Mouse (Mus musculus): ENCODE results near the gene Prrg2. TPM values are rescaled to one million over a fixed set of nuclear protein-coding genes. Genes with fewer than 3 reads are reported as not detected.
"Not testable (repeated sequence)": the region's sequence is repeated elsewhere in the genome, so short reads cannot be mapped to it uniquely, and the experiment has no call there.

The Prrg2 gene
- polyA plus RNA-seq (2012; rRNA removed), result 27.3 and 27.9 TPM in 2 replicates

DNA sequence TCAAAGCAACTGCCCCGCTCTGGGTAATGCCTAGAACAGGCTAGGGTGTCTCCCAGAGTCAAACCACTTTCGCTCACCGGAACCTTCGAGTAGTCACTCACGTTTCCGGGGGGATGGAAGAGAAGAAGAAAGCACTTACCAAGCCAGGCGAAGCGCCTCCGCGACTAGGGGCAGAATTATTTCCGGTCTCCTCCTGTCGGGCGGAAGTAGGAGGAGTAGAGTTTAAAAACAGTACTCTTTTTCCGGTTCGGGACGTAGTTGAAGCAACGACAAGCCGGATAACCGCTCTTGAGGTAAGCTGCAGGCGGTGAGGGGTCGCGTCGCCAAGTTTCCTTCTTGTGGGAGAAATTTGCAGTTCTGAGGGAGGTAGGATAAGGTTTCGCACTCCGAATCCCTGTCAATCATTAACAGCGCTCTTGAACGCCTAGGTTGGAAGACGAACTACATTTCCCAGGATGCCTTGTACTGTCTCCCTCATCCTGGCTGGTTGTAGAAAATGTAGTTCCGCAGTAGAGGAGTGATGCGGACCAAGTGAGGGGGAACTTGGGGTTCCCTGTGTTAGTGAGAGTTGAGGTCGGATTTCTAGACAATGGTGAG is at the start of gene Prrg2, which contains the start of gene Nosip:
Prrg2 (minus strand) TSS at position 439 of the 597 bp plus-strand sequence.
Nosip (plus strand) TSS at position 191 of the 597 bp plus-strand sequence.
- no peaks in the 10 kb centered on the region for H3K36me3 ChIP-seq (ENCODE audit: control insufficient read depth, insufficient read depth, low read length)
- H3K4me1 ChIP-seq (ENCODE audit: control insufficient read depth, insufficient read depth, low read length), result peaks cover 15% of the 10 kb centered on the region
- H3K27me3 ChIP-seq (ENCODE audit: control insufficient read depth, insufficient read depth, low read length), result no peaks in the 10 kb centered on the region
- peak within 1 kb of the TSS; percentile 98 for H3K27ac ChIP-seq (ENCODE audit: control insufficient read depth, insufficient read depth, low read depth, low read length)
- TF ChIP-seq CTCF (IDR thresholded peaks at IDR 0.05; ENCODE audit: control insufficient read depth, insufficient read depth, insufficient replicate concordance, low read depth, low read length), result no peak
- peak; percentile 65 for TF ChIP-seq POLR2A (IDR thresholded peaks at IDR 0.05; ENCODE audit: control insufficient read depth, low read depth, low read length)
- peak within 1 kb of the TSS; percentile 99 for H3K4me3 ChIP-seq (ENCODE audit: control insufficient read depth, low read depth, low read length)

DNA sequence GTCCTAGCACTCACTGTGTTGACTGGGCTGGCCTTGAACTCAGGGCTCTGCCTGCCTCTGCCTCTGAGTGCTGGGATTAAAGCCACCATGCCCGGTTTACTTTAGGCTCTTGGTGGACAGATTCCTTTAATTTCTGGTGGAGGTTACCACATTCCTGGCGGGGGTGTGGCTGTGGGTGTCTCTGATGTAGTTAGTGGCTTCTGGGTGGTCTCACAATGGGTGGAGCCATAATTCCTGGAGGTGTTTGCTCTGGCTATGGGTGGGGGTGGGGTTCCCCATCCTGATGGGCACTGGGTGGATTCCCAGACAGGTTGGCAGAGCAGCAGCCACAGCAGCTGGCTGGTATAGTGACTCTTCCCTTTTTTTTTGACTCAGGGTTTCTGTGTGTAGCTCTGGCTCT is 49.5 kb upstream of the Prrg2 start:
- Histone ChIP-seq H3K27me3 (ENCODE audit: control insufficient read depth, insufficient read depth, low read length) (no peaks in the 10 kb centered on the region), H3K4me3 (ENCODE audit: control insufficient read depth, low read depth, low read length) (no peak overlapping the region), H3K27ac (ENCODE audit: control insufficient read depth, insufficient read depth, low read depth, low read length) (no peak overlapping the region), H3K4me1 (ENCODE audit: control insufficient read depth, insufficient read depth, low read length) (no peaks in the 10 kb centered on the region), H3K36me3 (ENCODE audit: control insufficient read depth, insufficient read depth, low read length) (no peaks in the 10 kb centered on the region)
- TF ChIP-seq POLR2A (IDR thresholded peaks at IDR 0.05; ENCODE audit: control insufficient read depth, low read depth, low read length) (no peak), CTCF (IDR thresholded peaks at IDR 0.05; ENCODE audit: control insufficient read depth, insufficient read depth, insufficient replicate concordance, low read depth, low read length) (no peak)

DNA sequence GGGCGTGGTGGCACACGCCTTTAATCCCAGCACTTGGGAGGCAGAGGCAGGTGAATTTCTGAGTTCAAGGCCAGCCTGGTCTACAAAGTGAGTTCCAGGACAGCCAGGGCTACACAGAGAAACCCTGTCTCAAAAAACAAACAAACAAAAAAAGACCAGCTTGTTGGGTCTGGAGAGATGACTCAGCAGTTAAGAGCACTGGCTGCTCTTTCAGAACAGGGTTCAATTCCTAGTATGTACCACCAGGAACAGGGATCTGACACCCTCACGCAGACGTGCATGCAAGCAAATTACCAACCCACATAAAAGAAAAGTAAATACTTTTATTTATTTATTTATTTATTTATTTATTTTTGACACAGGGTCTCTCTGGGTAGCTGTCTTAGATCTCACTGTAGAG is 47.6 kb upstream of the Prrg2 start:
- H3K36me3 ChIP-seq (ENCODE audit: control insufficient read depth, insufficient read depth, low read length); H3K27me3 ChIP-seq (ENCODE audit: control insufficient read depth, insufficient read depth, low read length); H3K4me3 ChIP-seq (ENCODE audit: control insufficient read depth, low read depth, low read length); H3K4me1 ChIP-seq (ENCODE audit: control insufficient read depth, insufficient read depth, low read length); H3K27ac ChIP-seq (ENCODE audit: control insufficient read depth, insufficient read depth, low read depth, low read length): not testable (repeated sequence)

DNA sequence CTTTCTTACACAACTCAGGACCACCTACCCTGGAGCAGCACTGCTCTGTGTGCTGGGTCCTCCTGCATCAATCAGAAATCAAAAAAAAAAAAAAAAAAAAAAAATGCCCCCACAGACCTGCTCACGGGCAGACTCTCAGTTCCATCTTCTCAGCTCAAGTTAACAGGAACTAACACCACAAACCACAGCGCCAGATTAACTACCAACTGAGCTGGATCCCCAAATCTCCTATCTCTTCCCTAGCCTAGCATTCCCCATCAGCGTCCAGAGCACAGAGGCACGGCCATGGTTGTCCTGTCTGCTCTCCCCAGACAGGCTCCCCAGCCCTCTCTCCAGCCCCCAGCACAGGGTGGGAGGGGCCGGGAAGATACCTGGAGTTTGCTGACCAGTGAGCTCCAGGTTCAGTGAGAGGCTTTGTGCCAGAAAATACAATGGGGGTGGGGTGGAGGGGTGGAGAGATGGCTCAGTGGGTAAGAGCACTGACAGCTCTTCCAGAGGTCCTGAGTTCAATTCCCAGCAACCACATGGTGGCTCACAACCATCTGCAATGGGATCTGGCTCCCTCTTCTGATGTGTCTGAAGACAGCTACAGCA is 44.7 kb upstream of the Prrg2 start:
- Histone ChIP-seq H3K27me3 (ENCODE audit: control insufficient read depth, insufficient read depth, low read length) (no peaks in the 10 kb centered on the region), H3K36me3 (ENCODE audit: control insufficient read depth, insufficient read depth, low read length) (no peaks in the 10 kb centered on the region), H3K27ac (ENCODE audit: control insufficient read depth, insufficient read depth, low read depth, low read length) (no peak overlapping the region), H3K4me1 (ENCODE audit: control insufficient read depth, insufficient read depth, low read length) (no peaks in the 10 kb centered on the region), H3K4me3 (ENCODE audit: control insufficient read depth, low read depth, low read length) (no peak overlapping the region)
- TF ChIP-seq POLR2A (IDR thresholded peaks at IDR 0.05; ENCODE audit: control insufficient read depth, low read depth, low read length) (no peak), CTCF (IDR thresholded peaks at IDR 0.05; ENCODE audit: control insufficient read depth, insufficient read depth, insufficient replicate concordance, low read depth, low read length) (no peak)

DNA sequence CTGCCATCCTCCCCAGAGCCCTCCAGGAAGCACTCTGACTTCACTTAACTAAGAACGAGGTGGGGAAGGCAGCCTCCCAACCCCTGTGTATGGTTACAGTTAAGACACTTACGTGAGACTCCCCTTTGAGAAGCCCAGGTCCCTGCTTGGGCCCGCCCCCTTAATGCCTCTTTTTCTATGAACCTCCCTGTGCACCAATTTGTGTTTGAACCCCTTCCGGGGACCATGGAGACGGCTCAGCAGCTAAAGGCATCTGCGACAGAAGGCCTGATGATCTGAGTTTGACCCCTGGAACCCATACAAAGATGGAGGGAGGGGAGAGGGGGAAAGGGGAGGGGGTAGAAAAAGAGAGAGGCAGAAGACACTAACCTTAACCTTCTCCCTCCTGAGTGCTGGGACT is 44.0 kb upstream of the Prrg2 start:
- no peaks in the 10 kb centered on the region for H3K36me3 ChIP-seq (ENCODE audit: control insufficient read depth, insufficient read depth, low read length)
- no peaks in the 10 kb centered on the region for H3K27me3 ChIP-seq (ENCODE audit: control insufficient read depth, insufficient read depth, low read length)
- H3K4me3 ChIP-seq (ENCODE audit: control insufficient read depth, low read depth, low read length), result no peak overlapping the region
- no peak for TF ChIP-seq CTCF (IDR thresholded peaks at IDR 0.05; ENCODE audit: control insufficient read depth, insufficient read depth, insufficient replicate concordance, low read depth, low read length)
- no peak for TF ChIP-seq POLR2A (IDR thresholded peaks at IDR 0.05; ENCODE audit: control insufficient read depth, low read depth, low read length)
- H3K27ac ChIP-seq (ENCODE audit: control insufficient read depth, insufficient read depth, low read depth, low read length), result no peak overlapping the region
- no peaks in the 10 kb centered on the region for H3K4me1 ChIP-seq (ENCODE audit: control insufficient read depth, insufficient read depth, low read length)

DNA sequence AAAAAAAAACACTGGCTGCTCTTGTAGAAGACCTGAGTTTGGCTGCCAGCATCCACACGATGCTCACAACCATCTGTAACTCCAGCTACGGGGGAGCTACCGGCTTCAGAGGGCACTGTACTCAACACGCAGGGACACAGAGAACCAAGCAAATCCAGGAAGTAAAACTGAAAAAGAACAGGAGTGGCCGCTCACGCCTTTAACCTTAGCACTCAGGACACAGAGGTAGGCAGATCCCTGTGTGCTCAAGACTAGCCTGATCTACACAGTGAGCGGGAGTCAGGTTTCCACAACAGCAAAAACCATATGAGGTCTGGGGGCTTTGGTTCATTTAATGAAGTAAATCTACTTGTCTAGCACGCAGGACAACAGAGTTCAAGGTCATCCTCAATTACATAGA is 43.0 kb upstream of the Prrg2 start:
- Histone ChIP-seq H3K27ac (ENCODE audit: control insufficient read depth, insufficient read depth, low read depth, low read length) (no peak overlapping the region), H3K36me3 (ENCODE audit: control insufficient read depth, insufficient read depth, low read length) (no peaks in the 10 kb centered on the region), H3K4me1 (ENCODE audit: control insufficient read depth, insufficient read depth, low read length) (no peaks in the 10 kb centered on the region), H3K27me3 (ENCODE audit: control insufficient read depth, insufficient read depth, low read length) (no peaks in the 10 kb centered on the region), H3K4me3 (ENCODE audit: control insufficient read depth, low read depth, low read length) (no peak overlapping the region)
- TF ChIP-seq POLR2A (IDR thresholded peaks at IDR 0.05; ENCODE audit: control insufficient read depth, low read depth, low read length) (no peak), CTCF (IDR thresholded peaks at IDR 0.05; ENCODE audit: control insufficient read depth, insufficient read depth, insufficient replicate concordance, low read depth, low read length) (no peak)

DNA sequence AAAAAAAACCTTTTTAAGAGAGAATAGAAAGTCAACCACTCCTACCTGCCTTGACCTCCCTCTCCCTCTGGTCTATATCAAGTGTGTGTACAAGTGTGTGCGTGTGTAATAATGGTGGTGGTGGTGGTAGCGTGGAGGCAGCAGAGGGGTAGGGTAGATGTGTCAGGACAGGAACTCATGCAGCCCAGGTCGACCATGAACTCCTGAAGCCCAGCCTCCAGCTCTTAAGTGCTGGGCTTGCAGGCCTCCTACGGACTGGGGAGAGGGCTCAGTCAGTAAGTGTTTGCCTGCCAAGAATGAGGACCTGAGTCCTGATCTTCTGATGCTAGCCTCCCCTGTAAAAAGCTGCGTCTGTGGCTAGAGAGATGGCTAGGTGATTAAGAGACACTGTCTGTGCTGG is 42.5 kb upstream of the Prrg2 start:
- H3K27me3 ChIP-seq (ENCODE audit: control insufficient read depth, insufficient read depth, low read length), result no peaks in the 10 kb centered on the region
- H3K4me3 ChIP-seq (ENCODE audit: control insufficient read depth, low read depth, low read length), result no peak overlapping the region
- H3K36me3 ChIP-seq (ENCODE audit: control insufficient read depth, insufficient read depth, low read length), result no peaks in the 10 kb centered on the region
- no peaks in the 10 kb centered on the region for H3K4me1 ChIP-seq (ENCODE audit: control insufficient read depth, insufficient read depth, low read length)
- no peak for TF ChIP-seq POLR2A (IDR thresholded peaks at IDR 0.05; ENCODE audit: control insufficient read depth, low read depth, low read length)
- no peak overlapping the region for H3K27ac ChIP-seq (ENCODE audit: control insufficient read depth, insufficient read depth, low read depth, low read length)

Data from testis, adult 2 months (tissue).